Mouse (Mus musculus): ENCODE results near the gene Yes1.

DNA sequence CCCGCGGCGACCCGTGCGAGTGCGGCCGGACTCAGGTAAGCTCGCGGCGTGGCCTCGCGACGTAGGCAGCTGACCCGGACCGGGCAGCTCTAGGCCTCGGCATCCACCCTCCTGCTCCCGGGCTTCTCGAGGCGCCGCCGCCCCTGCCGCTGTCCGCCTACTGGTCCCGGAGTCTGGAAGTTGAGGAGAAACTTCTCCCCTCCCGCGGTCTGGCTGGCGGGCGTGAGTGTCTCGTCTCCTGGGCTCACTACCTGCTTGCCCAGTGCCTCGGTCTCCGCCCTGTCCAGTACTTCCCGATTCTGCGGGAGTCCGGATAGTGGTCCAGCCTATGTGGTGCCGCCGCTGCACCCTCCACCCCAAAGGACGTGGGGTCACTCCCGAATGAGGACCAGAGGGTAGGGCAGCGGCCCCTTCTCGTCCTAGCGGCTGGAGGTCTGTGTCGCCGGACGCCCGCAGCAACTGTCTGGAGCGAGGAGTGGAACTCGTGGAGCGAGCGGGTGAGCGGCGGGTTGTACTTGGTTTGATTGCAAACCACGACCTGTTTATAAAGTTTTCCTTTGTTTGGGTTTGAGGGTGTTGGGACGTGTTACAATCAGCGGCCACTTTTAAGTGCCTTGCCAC lies 480 bp downstream of the Yes1 start:
- no peak for TF ChIP-seq CTCF (IDR thresholded peaks at IDR 0.05; ENCODE audit: low read depth, low read length)
- TF ChIP-seq GATA1 (IDR thresholded peaks at IDR 0.05; ENCODE audit: borderline replicate concordance, low read length) = no peak
